Mouse (Mus musculus): ENCODE data around the gene Krtap8-1. TPM values are rescaled to one million over a fixed set of nuclear protein-coding genes. Genes with fewer than 3 reads are reported as not detected.
A peak's percentile ranks its signal among the peaks of the same experiment; 100 is the strongest.

The Krtap8-1 gene
- polyA plus RNA-seq (2014; fragmentation: Nextera tagmentation; extraction: Ambion mirVana), result not detected in 2 replicates

- ATAC-seq (ENCODE audit: insufficient number of reproducible peaks, low FRiP score, low TSS enrichment, low read depth), result no peak
- Histone ChIP-seq H3K27me3 (ENCODE audit: control insufficient read depth, insufficient read depth, low read length) (no peaks in the 10 kb centered on the region), H3K4me3 (ENCODE audit: low read depth, low read length) (no peak within 1 kb of the TSS), H3K4me1 (ENCODE audit: control insufficient read depth, insufficient read depth, low read length) (no peaks in the 10 kb centered on the region), H3K36me3 (ENCODE audit: control insufficient read depth, insufficient read depth, low read length) (no peaks in the 10 kb centered on the region), H3K9ac (ENCODE audit: low read length) (no peak within 1 kb of the TSS), H3K4me2 (ENCODE audit: low read depth, severe bottlenecking) (no peak within 1 kb of the TSS), H3K27ac (replicated peaks; ENCODE audit: low read depth, low read length) (no peak within 1 kb of the TSS), H3K9me3 (ENCODE audit: control insufficient read depth, low read length) (no peaks in the 10 kb centered on the region)
- DNase-seq (ENCODE audit: low spot score), result no peak
- 81% methylated on average over 7 of the region's 7 CpGs for WGBS
Observed at GRCm38 (mm10) chr16:89487852-89488251, at the start of gene Krtap8-1. Gene Krtap8-1, minus strand, starts transcription at chr16:89487952.

DNA sequence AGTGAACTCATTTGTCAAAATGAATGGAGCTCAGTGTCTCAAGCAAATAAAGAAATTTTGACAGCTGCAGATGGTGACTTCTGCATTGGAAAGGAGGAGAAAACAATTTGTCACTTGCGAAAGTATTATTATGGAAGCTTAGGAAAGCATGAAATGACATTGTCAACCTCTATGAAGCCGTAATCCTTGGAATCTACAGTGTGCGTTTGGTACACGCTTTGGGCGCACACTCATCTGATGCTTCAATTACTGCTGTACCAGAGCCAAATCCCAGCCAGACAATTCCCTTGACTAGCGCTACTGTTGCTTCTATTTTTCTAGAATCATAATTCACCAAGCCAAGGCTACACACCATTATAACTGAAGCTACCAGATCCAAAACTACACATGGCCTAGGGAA lies 49.6 kb upstream of the Krtap8-1 start:
- no peak for ATAC-seq (ENCODE audit: insufficient number of reproducible peaks, low FRiP score, low TSS enrichment, low read depth)
- Histone ChIP-seq H3K4me3 (ENCODE audit: low read depth, low read length) (no peak overlapping the region), H3K27me3 (ENCODE audit: control insufficient read depth, insufficient read depth, low read length) (no peaks in the 10 kb centered on the region), H3K4me1 (ENCODE audit: control insufficient read depth, insufficient read depth, low read length) (no peaks in the 10 kb centered on the region), H3K36me3 (ENCODE audit: control insufficient read depth, insufficient read depth, low read length) (no peaks in the 10 kb centered on the region), H3K27ac (replicated peaks; ENCODE audit: low read depth, low read length) (no peak overlapping the region), H3K9me3 (ENCODE audit: control insufficient read depth, low read length) (no peaks in the 10 kb centered on the region), H3K9ac (ENCODE audit: low read length) (no peak overlapping the region), H3K4me2 (ENCODE audit: low read depth, severe bottlenecking) (no peak overlapping the region)
- DNase-seq (ENCODE audit: low spot score), result no peak
- 94% methylated on average over 6 of the region's 6 CpGs for WGBS

- H3K27ac ChIP-seq (replicated peaks; ENCODE audit: low read depth, low read length), result no peak overlapping the region
- H3K4me2 ChIP-seq (ENCODE audit: low read depth, severe bottlenecking), result no peak overlapping the region
- 58% methylated on average over 7 of the region's 7 CpGs for WGBS
- ATAC-seq (ENCODE audit: insufficient number of reproducible peaks, low FRiP score, low TSS enrichment, low read depth), result no peak
- no peaks in the 10 kb centered on the region for H3K4me1 ChIP-seq (ENCODE audit: control insufficient read depth, insufficient read depth, low read length)
- H3K36me3 ChIP-seq (ENCODE audit: control insufficient read depth, insufficient read depth, low read length), result no peaks in the 10 kb centered on the region
- H3K9ac ChIP-seq (ENCODE audit: low read length), result no peak overlapping the region
- no peak overlapping the region for H3K4me3 ChIP-seq (ENCODE audit: low read depth, low read length)
- no peaks in the 10 kb centered on the region for H3K9me3 ChIP-seq (ENCODE audit: control insufficient read depth, low read length)
- H3K27me3 ChIP-seq (ENCODE audit: control insufficient read depth, insufficient read depth, low read length), result no peaks in the 10 kb centered on the region
- DNase-seq (ENCODE audit: low spot score), result no peak
Observed at GRCm38 (mm10) chr16:89530547-89530946, 42.8 kb upstream of the Krtap8-1 start.

- no peak overlapping the region for H3K27ac ChIP-seq (replicated peaks; ENCODE audit: low read depth, low read length)
- no peak overlapping the region for H3K4me2 ChIP-seq (ENCODE audit: low read depth, severe bottlenecking)
- H3K27me3 ChIP-seq (ENCODE audit: control insufficient read depth, insufficient read depth, low read length), result no peaks in the 10 kb centered on the region
- H3K4me3 ChIP-seq (ENCODE audit: low read depth, low read length), result no peak overlapping the region
- H3K36me3 ChIP-seq (ENCODE audit: control insufficient read depth, insufficient read depth, low read length), result no peaks in the 10 kb centered on the region
- no peaks in the 10 kb centered on the region for H3K4me1 ChIP-seq (ENCODE audit: control insufficient read depth, insufficient read depth, low read length)
- ATAC-seq (ENCODE audit: insufficient number of reproducible peaks, low FRiP score, low TSS enrichment, low read depth) (no peak), DNase-seq (ENCODE audit: low spot score) (no peak)
- no peaks in the 10 kb centered on the region for H3K9me3 ChIP-seq (ENCODE audit: control insufficient read depth, low read length)
- 55% methylated on average over 7 of the region's 7 CpGs for WGBS
- no peak overlapping the region for H3K9ac ChIP-seq (ENCODE audit: low read length)
Observed at GRCm38 (mm10) chr16:89529846-89530245, 42.1 kb upstream of the Krtap8-1 start.

- H3K4me2 ChIP-seq (ENCODE audit: low read depth, severe bottlenecking), result no peak overlapping the region
- no peak for ATAC-seq (ENCODE audit: insufficient number of reproducible peaks, low FRiP score, low TSS enrichment, low read depth)
- H3K4me1 ChIP-seq (ENCODE audit: control insufficient read depth, insufficient read depth, low read length), result no peaks in the 10 kb centered on the region
- WGBS, result 78% methylated on average over 3 of the region's 3 CpGs
- no peak for DNase-seq (ENCODE audit: low spot score)
- H3K9ac ChIP-seq (ENCODE audit: low read length), result no peak overlapping the region
- H3K36me3 ChIP-seq (ENCODE audit: control insufficient read depth, insufficient read depth, low read length), result no peaks in the 10 kb centered on the region
- no peak overlapping the region for H3K4me3 ChIP-seq (ENCODE audit: low read depth, low read length)
- H3K27me3 ChIP-seq (ENCODE audit: control insufficient read depth, insufficient read depth, low read length), result no peaks in the 10 kb centered on the region
- H3K27ac ChIP-seq (replicated peaks; ENCODE audit: low read depth, low read length), result no peak overlapping the region
- no peaks in the 10 kb centered on the region for H3K9me3 ChIP-seq (ENCODE audit: control insufficient read depth, low read length)
Observed at GRCm38 (mm10) chr16:89528380-89528779, 40.6 kb upstream of the Krtap8-1 start.

DNA sequence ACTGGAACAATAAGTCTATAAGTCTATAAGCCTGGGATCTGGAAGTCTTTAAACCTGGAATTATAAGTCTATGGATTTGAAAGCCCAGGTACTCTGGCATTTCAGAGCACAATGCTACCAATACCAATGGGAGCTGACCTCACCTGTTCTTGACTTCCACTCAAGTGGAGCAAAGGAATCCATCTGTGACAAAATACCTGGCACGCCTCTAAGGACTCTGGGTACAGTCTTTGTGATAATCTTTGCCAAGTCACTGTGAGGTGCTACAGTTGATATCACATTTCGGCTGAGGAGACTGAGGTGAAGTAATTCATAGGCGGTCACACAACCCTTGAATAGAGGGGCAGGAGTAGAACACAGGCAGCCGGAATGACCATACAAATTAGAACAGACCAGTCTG lies 33.2 kb upstream of the Krtap8-1 start:
- Histone ChIP-seq H3K36me3 (ENCODE audit: control insufficient read depth, insufficient read depth, low read length) (no peaks in the 10 kb centered on the region), H3K9ac (ENCODE audit: low read length) (no peak overlapping the region), H3K27ac (replicated peaks; ENCODE audit: low read depth, low read length) (no peak overlapping the region), H3K4me1 (ENCODE audit: control insufficient read depth, insufficient read depth, low read length) (no peaks in the 10 kb centered on the region), H3K27me3 (ENCODE audit: control insufficient read depth, insufficient read depth, low read length) (no peaks in the 10 kb centered on the region), H3K4me2 (ENCODE audit: low read depth, severe bottlenecking) (no peak overlapping the region), H3K4me3 (ENCODE audit: low read depth, low read length) (no peak overlapping the region), H3K9me3 (ENCODE audit: control insufficient read depth, low read length) (no peaks in the 10 kb centered on the region)
- 94% methylated on average over 4 of the region's 4 CpGs for WGBS
- DNase-seq (ENCODE audit: low spot score) (no peak), ATAC-seq (ENCODE audit: insufficient number of reproducible peaks, low FRiP score, low TSS enrichment, low read depth) (no peak)

- H3K4me3 ChIP-seq (ENCODE audit: low read depth, low read length), result no peak overlapping the region
Observed at GRCm38 (mm10) chr16:89520555-89520954, 32.8 kb upstream of the Krtap8-1 start.

DNA sequence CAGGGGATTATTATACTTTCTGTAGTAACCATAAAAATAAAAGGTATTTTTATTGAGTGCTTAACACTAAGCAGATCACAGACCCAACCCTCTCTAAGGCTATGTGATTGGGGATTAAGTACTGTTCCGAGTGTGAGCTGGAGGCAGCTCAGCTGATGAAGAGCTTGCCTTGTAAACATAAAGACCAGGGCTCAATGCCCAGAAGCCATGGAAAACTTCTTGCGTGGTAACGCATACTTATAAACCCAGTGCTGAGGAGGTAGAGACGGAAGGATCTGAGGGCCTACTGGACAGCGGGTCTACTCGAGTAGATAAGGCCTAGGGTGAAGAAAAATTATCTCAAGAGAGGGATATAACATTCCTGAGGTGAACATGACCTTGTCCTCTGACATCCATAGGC lies 32.3 kb upstream of the Krtap8-1 start:
- no peaks in the 10 kb centered on the region for H3K27me3 ChIP-seq (ENCODE audit: control insufficient read depth, insufficient read depth, low read length)
- ATAC-seq (ENCODE audit: insufficient number of reproducible peaks, low FRiP score, low TSS enrichment, low read depth) (no peak), DNase-seq (ENCODE audit: low spot score) (no peak)
- no peak overlapping the region for H3K4me3 ChIP-seq (ENCODE audit: low read depth, low read length)
- no peak overlapping the region for H3K4me2 ChIP-seq (ENCODE audit: low read depth, severe bottlenecking)
- no peaks in the 10 kb centered on the region for H3K4me1 ChIP-seq (ENCODE audit: control insufficient read depth, insufficient read depth, low read length)
- 85% methylated on average over 6 of the region's 6 CpGs for WGBS
- no peak overlapping the region for H3K9ac ChIP-seq (ENCODE audit: low read length)
- no peak overlapping the region for H3K27ac ChIP-seq (replicated peaks; ENCODE audit: low read depth, low read length)
- no peaks in the 10 kb centered on the region for H3K9me3 ChIP-seq (ENCODE audit: control insufficient read depth, low read length)
- no peaks in the 10 kb centered on the region for H3K36me3 ChIP-seq (ENCODE audit: control insufficient read depth, insufficient read depth, low read length)

More at GRCm38 (mm10) chr16:89520555-89520954, 32.8 kb upstream of the Krtap8-1 start:
- no peaks in the 10 kb centered on the region for H3K4me1 ChIP-seq (ENCODE audit: control insufficient read depth, insufficient read depth, low read length)
- H3K9me3 ChIP-seq (ENCODE audit: control insufficient read depth, low read length), result no peaks in the 10 kb centered on the region
- no peak overlapping the region for H3K4me2 ChIP-seq (ENCODE audit: low read depth, severe bottlenecking)
- DNase-seq (ENCODE audit: low spot score) (no peak), ATAC-seq (ENCODE audit: insufficient number of reproducible peaks, low FRiP score, low TSS enrichment, low read depth) (no peak)
- H3K36me3 ChIP-seq (ENCODE audit: control insufficient read depth, insufficient read depth, low read length), result no peaks in the 10 kb centered on the region
- WGBS, result 89% methylated on average over 2 of the region's 2 CpGs
- no peak overlapping the region for H3K27ac ChIP-seq (replicated peaks; ENCODE audit: low read depth, low read length)
- H3K9ac ChIP-seq (ENCODE audit: low read length), result no peak overlapping the region
- no peaks in the 10 kb centered on the region for H3K27me3 ChIP-seq (ENCODE audit: control insufficient read depth, insufficient read depth, low read length)

DNA sequence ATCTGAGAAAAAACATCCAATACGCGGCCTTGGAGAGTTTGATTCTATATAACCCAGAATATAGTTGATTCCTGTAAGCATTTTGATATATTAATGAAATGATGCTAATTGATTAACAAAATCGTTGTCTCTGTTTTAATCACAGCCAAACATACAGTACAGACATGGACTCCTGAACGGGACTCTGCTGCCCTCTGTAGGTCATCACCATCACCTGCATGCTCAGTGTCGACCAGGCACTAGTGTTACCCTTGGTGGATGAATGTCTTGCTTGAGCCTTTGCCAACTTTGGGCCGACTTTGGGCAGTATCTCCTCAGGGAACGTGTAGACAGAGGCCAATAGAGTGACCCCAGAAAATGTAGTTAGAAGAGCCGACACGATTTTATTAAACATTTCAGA lies 29.9 kb upstream of the Krtap8-1 start:
- no peaks in the 10 kb centered on the region for H3K27me3 ChIP-seq (ENCODE audit: control insufficient read depth, insufficient read depth, low read length)
- H3K4me2 ChIP-seq (ENCODE audit: low read depth, severe bottlenecking), result no peak overlapping the region
- no peak overlapping the region for H3K27ac ChIP-seq (replicated peaks; ENCODE audit: low read depth, low read length)
- no peaks in the 10 kb centered on the region for H3K9me3 ChIP-seq (ENCODE audit: control insufficient read depth, low read length)
- ATAC-seq (ENCODE audit: insufficient number of reproducible peaks, low FRiP score, low TSS enrichment, low read depth) (peak; percentile 56; the same call in 1 of the 2 replicates), DNase-seq (ENCODE audit: low spot score) (peak; percentile 56)
- H3K4me3 ChIP-seq (ENCODE audit: low read depth, low read length), result no peak overlapping the region
- no peak overlapping the region for H3K9ac ChIP-seq (ENCODE audit: low read length)
- no peaks in the 10 kb centered on the region for H3K4me1 ChIP-seq (ENCODE audit: control insufficient read depth, insufficient read depth, low read length)
- no peaks in the 10 kb centered on the region for H3K36me3 ChIP-seq (ENCODE audit: control insufficient read depth, insufficient read depth, low read length)
- whole genome bisulfite sequencing, result 61% methylated on average over 9 of the region's 9 CpGs
